ENCODE assay signal across 9 mouse cellular contexts in genomic region chr7:118902944-118903343, GRCm38 (mm10). TPM values are rescaled to one million over a fixed set of nuclear protein-coding genes. Genes with fewer than 3 reads are reported as not detected.
DNase-seq lines count a peak whose midpoint lies in the region; ATAC-seq lines count a peak whose summit lies in the region.
"Had no signal": no experiment of that assay in that cellular context is flagged by ENCODE, and none has a peak within 500 bp of the region (broad histone marks: within the 10 kb centered on the region; RNA-seq: fewer than 3 reads in every experiment).

No protein-coding gene starts in this region.

- H3K27ac ChIP-seq in neural tube, embryonic 13.5 days (replicated peaks): 0 out of 2 replicates have a peak overlapping the region, but pooled peaks have one; percentile 18
- peak overlapping the region; percentile 54; the same call in 1 of the 2 replicates for H3K27ac ChIP-seq in intestine, embryonic 14.5 days (ENCODE audit: low read depth)

- 58% methylated on average over 13 of the region's 13 CpGs for whole genome bisulfite sequencing in neural tube, embryonic 13.5 days
- 27% methylated on average over 13 of the region's 13 CpGs for WGBS in intestine, embryonic 14.5 days

- peak; percentile 48 to 68 for DNase-seq in cerebellum, postnatal 14 days
- no peak for DNase-seq in cerebellum, adult 18-20 months
- no peak for DNase-seq in neural tube, embryonic 10.5 days (ENCODE audit: extremely low spot score, low spot score)
- peak; percentile 78 for DNase-seq in intestine, embryonic 14.5 days (ENCODE audit: low spot score)
- peak; percentile 58 for DNase-seq in lung, postnatal 36 days
- DNase-seq in spleen, adult 12 weeks (ENCODE audit: low spot score): no peak
- DNase-seq in yolk sac, embryonic 10.5 days (ENCODE audit: low spot score): no peak

- no peaks in the 10 kb centered on the region for H3K27me3 ChIP-seq in neural tube, embryonic 13.5 days
- no peaks in the 10 kb centered on the region for H3K27me3 ChIP-seq in intestine, embryonic 14.5 days (replicated peaks; ENCODE audit: control insufficient read depth, insufficient read depth, low read length)

- no peak overlapping the region for H3K9ac ChIP-seq in neural tube, embryonic 13.5 days
- no peak overlapping the region for H3K9ac ChIP-seq in intestine, embryonic 14.5 days (ENCODE audit: low read length)

- H3K36me3 ChIP-seq in neural tube, embryonic 13.5 days: no peaks in the 10 kb centered on the region
- H3K36me3 ChIP-seq in intestine, embryonic 14.5 days (ENCODE audit: control insufficient read depth, insufficient read depth, low read length): no peaks in the 10 kb centered on the region

- H3K9me3 ChIP-seq in neural tube, embryonic 13.5 days: no peaks in the 10 kb centered on the region
- no peaks in the 10 kb centered on the region for H3K9me3 ChIP-seq in intestine, embryonic 14.5 days (ENCODE audit: control insufficient read depth, low read length)

- no peak overlapping the region for H3K4me3 ChIP-seq in neural tube, embryonic 13.5 days
- 0 out of 2 replicates have a peak overlapping the region, but pooled peaks have one; percentile 4 for H3K4me3 ChIP-seq in intestine, embryonic 14.5 days (ENCODE audit: low read depth, low read length)
- H3K4me3 ChIP-seq: myocyte had no signal

- peak; percentile 82 for ATAC-seq in neural tube, embryonic 13.5 days (ENCODE audit: low read depth)
- ATAC-seq in intestine, embryonic 14.5 days (replicated peaks; ENCODE audit: low FRiP score, low TSS enrichment, low read depth): 0 out of 2 replicates have a peak, but pooled peaks have one; percentile 47

- H3K4me1 ChIP-seq in neural tube, embryonic 13.5 days (replicated peaks): peaks cover 11% of the 10 kb centered on the region
- peaks cover 7% of the 10 kb centered on the region; the same call in 1 of the 2 replicates for H3K4me1 ChIP-seq in intestine, embryonic 14.5 days (replicated peaks; ENCODE audit: control insufficient read depth, insufficient read depth, low read length)

- peak overlapping the region; percentile 15; the same call in 1 of the 2 replicates for H3K4me2 ChIP-seq in neural tube, embryonic 13.5 days
- H3K4me2 ChIP-seq in intestine, embryonic 14.5 days (ENCODE audit: low read length): peak overlapping the region; percentile 30

RNA-seq across cellular contexts. Expression of gene Knop1, which starts 46.9 kb away (rescaled TPM):
- polyA plus RNA-seq in neural tube, embryonic 13.5 days (2015; fragmentation: Nextera tagmentation; extraction: Ambion mirVana): 86.4 and 96.5 TPM in 2 replicates
- polyA plus RNA-seq in intestine, embryonic 14.5 days (2014; fragmentation: Nextera tagmentation; extraction: Ambion mirVana): 112 and 115 TPM in 2 replicates

RNA-seq across cellular contexts. Expression of gene Iqck, which starts 47.4 kb away (rescaled TPM):
- polyA plus RNA-seq in neural tube, embryonic 13.5 days (2015; fragmentation: Nextera tagmentation; extraction: Ambion mirVana): 2.4 and 3.8 TPM in 2 replicates
- polyA plus RNA-seq in intestine, embryonic 14.5 days (2014; fragmentation: Nextera tagmentation; extraction: Ambion mirVana): 2.2 and 2.8 TPM in 2 replicates

Comparison
In these comparisons a context has a peak if more than half of its experiments do, and no peak if none do; other contexts are left out.
1. DNase-seq: peak in cerebellum, postnatal 14 days (2 of 2), intestine, embryonic 14.5 days (single experiment) and lung, postnatal 36 days (single experiment); none in cerebellum, adult 18-20 months (0 of 2), neural tube, embryonic 10.5 days (single experiment), spleen, adult 12 weeks (single experiment) and yolk sac, embryonic 10.5 days (single experiment).